Mouse (Mus musculus) forebrain, postnatal 0 days (tissue): Measurements from ENCODE around the gene Morn1. TPM values are rescaled to one million over a fixed set of nuclear protein-coding genes. Genes with fewer than 3 reads are reported as not detected.

Source experiments
- ATAC-seq: fragments of 200-750 bp; cut with Nextera tagmentation; 2 replicates; pipeline ENCODE4 v1.8.0; 2017; ENCODE audit warnings: mild to moderate bottlenecking, moderate library complexity
- DNase-seq: peaks from one replicate; pipeline ENCODE4 v3.0.0-alpha.2; 2015
- H3K27ac ChIP-seq: fragments of 300-500 bp; sonication (generic); 2 replicates; pipeline ENCODE4 v1.5.1; 2014; ENCODE audit warnings: low read depth, mild to moderate bottlenecking, antibody characterized with exemption, low read length, moderate library complexity, mixed read lengths
- H3K27me3 ChIP-seq: fragments of 300-500 bp; sonication (generic); 2 replicates; pipeline ENCODE4 v1.6.1; 2014; ENCODE audit warnings: mild to moderate bottlenecking, low read length, mixed read lengths; ENCODE audit not compliant: insufficient read depth
- H3K36me3 ChIP-seq: fragments of 300-500 bp; sonication (generic); 2 replicates; pipeline ENCODE4 v1.6.1; 2014; ENCODE audit warnings: mild to moderate bottlenecking, moderate library complexity; ENCODE audit not compliant: insufficient read depth
- H3K4me1 ChIP-seq: fragments of 300-500 bp; sonication (generic); 2 replicates; pipeline ENCODE4 v1.6.1; 2014; ENCODE audit warnings: antibody characterized with exemption; ENCODE audit not compliant: insufficient read depth
- H3K4me2 ChIP-seq: fragments of 300-500 bp; sonication (generic); 2 replicates; pipeline ENCODE4 v1.6.1; 2014; ENCODE audit warnings: low read depth, mild to moderate bottlenecking, moderate library complexity
- H3K4me3 ChIP-seq: fragments of 300-500 bp; sonication (generic); 2 replicates; pipeline ENCODE4 v1.5.1; 2014; ENCODE audit warnings: low read depth, low read length, mixed read lengths
- H3K9ac ChIP-seq: fragments of 300-500 bp; sonication (generic); 2 replicates; pipeline ENCODE4 v1.6.1; 2014; ENCODE audit warnings: mild to moderate bottlenecking
- H3K9me3 ChIP-seq: fragments of 300-500 bp; sonication (generic); 2 replicates; pipeline ENCODE4 v1.6.1; 2016; ENCODE audit warnings: low read length
- CTCF ChIP-seq: sonication (generic); IDR thresholded peaks from 2 replicates; pipeline ENCODE4 v1.5.1; 2016; ENCODE audit warnings: antibody characterized with exemption, control low read depth, low read depth
- WGBS: fragments of 180-500 bp; shearing (Covaris S2); extraction: QIAGEN DNeasy Blood & Tissue Kit; methylation state at CpG from one replicate; pipeline ENCODE4 v1.1.7; 2014; 5-methylcytosine and 5-hydroxymethylcytosine counted together
- polyA plus RNA-seq: library from polyadenylated mRNA; unstranded; fragments of >200 nt; fragmentation: Nextera tagmentation; extraction: Ambion mirVana; gene quantifications from 2 replicates; pipeline ENCODE4 v1.2.1, GENCODE M21; 2015
- total RNA-seq: library from RNA; depleted of rRNA; stranded (reverse); fragments of >200 nt; gene quantifications from 2 replicates; pipeline ENCODE4 v1.2.3, GENCODE M21; 2014

The Morn1 gene
- total and polyA plus RNA-seq, 2 experiments from 2014 or later = 7.4 to 9.7 TPM

GRCm38 (mm10) chr4:155178981-155179512, 92.7 kb downstream of the Morn1 start:
- peak; percentile 36 for ATAC-seq

GRCm38 (mm10) chr4:155183201-155183600, 96.8 kb downstream of the Morn1 start:
- H3K9ac ChIP-seq = no peak overlapping the region
- ATAC-seq (no peak), DNase-seq (no peak)
- H3K36me3 ChIP-seq = no peaks in the 10 kb centered on the region
- H3K4me1 ChIP-seq = peaks cover 12% of the 10 kb centered on the region; the same call in 1 of the 2 replicates
- 91% methylated on average over 7 of the region's 7 CpGs for WGBS
- H3K9me3 ChIP-seq = no peaks in the 10 kb centered on the region
- no peak overlapping the region for H3K4me3 ChIP-seq
- H3K4me2 ChIP-seq = no peak overlapping the region
- no peak for TF ChIP-seq CTCF
- no peaks in the 10 kb centered on the region for H3K27me3 ChIP-seq
- H3K27ac ChIP-seq = no peak overlapping the region

More at GRCm38 (mm10) chr4:155178981-155179512, 92.7 kb downstream of the Morn1 start:
- Histone ChIP-seq H3K27me3 (no peaks in the 10 kb centered on the region), H3K27ac (peak overlapping the region; percentile 75), H3K9ac (no peak overlapping the region; the same call in 1 of the 2 replicates), H3K4me1 (peaks cover 30% of the 10 kb centered on the region), H3K9me3 (no peaks in the 10 kb centered on the region), H3K36me3 (no peaks in the 10 kb centered on the region), H3K4me3 (no peak overlapping the region), H3K4me2 (no peak overlapping the region)
- DNase-seq = no peak
- 34% methylated on average over 3 of the region's 3 CpGs for WGBS
- TF ChIP-seq CTCF = no peak

GRCm38 (mm10) chr4:155184248-155185070, 98.1 kb downstream of the Morn1 start:
- Histone ChIP-seq H3K4me1 (no peaks in the 10 kb centered on the region), H3K27ac (no peak overlapping the region), H3K27me3 (no peaks in the 10 kb centered on the region), H3K4me2 (no peak overlapping the region), H3K9ac (no peak overlapping the region), H3K4me3 (no peak overlapping the region), H3K36me3 (no peaks in the 10 kb centered on the region), H3K9me3 (no peaks in the 10 kb centered on the region)
- no peak for DNase-seq
- ATAC-seq = no peak
- TF ChIP-seq CTCF = no peak
- 79% methylated on average over 18 of the region's 18 CpGs for WGBS

- Histone ChIP-seq H3K36me3 (no peaks in the 10 kb centered on the region), H3K4me1 (peaks cover 3% of the 10 kb centered on the region; the same call in 1 of the 2 replicates), H3K27ac (no peak overlapping the region), H3K4me3 (no peak overlapping the region), H3K27me3 (no peaks in the 10 kb centered on the region), H3K9me3 (no peaks in the 10 kb centered on the region), H3K9ac (no peak overlapping the region), H3K4me2 (no peak overlapping the region)
- DNase-seq (no peak), ATAC-seq (no peak)
- 89% methylated on average over 9 of the region's 9 CpGs for WGBS
- TF ChIP-seq CTCF = no peak
Observed at GRCm38 (mm10) chr4:155185845-155186244, 99.5 kb downstream of the Morn1 start.

GRCm38 (mm10) chr4:155187192-155187674, 100.9 kb downstream of the Morn1 start:
- Histone ChIP-seq H3K4me3 (no peak overlapping the region), H3K4me1 (peaks cover 3% of the 10 kb centered on the region; the same call in 1 of the 2 replicates), H3K9me3 (no peaks in the 10 kb centered on the region), H3K27me3 (no peaks in the 10 kb centered on the region), H3K36me3 (no peaks in the 10 kb centered on the region), H3K9ac (no peak overlapping the region), H3K4me2 (no peak overlapping the region), H3K27ac (no peak overlapping the region)
- no peak for ATAC-seq
- no peak for DNase-seq
- TF ChIP-seq CTCF = no peak
- 61% methylated on average over 3 of the region's 3 CpGs for WGBS

GRCm38 (mm10) chr4:155188341-155188740, 102.0 kb downstream of the Morn1 start:
- Histone ChIP-seq H3K4me1 (peaks cover 10% of the 10 kb centered on the region; the same call in 1 of the 2 replicates), H3K9me3 (no peaks in the 10 kb centered on the region), H3K4me2 (no peak overlapping the region), H3K27ac (no peak overlapping the region), H3K4me3 (no peak overlapping the region), H3K9ac (no peak overlapping the region), H3K27me3 (no peaks in the 10 kb centered on the region), H3K36me3 (no peaks in the 10 kb centered on the region)
- DNase-seq = no peak
- ATAC-seq = no peak
- TF ChIP-seq CTCF = no peak
- whole genome bisulfite sequencing = 6% methylated on average over 8 of the region's 8 CpGs

GRCm38 (mm10) chr4:155188803-155189202, 102.4 kb downstream of the Morn1 start:
- DNase-seq (no peak), ATAC-seq (no peak)
- Histone ChIP-seq H3K4me1 (peaks cover 11% of the 10 kb centered on the region; the same call in 1 of the 2 replicates), H3K4me2 (no peak overlapping the region), H3K9me3 (no peaks in the 10 kb centered on the region), H3K27me3 (no peaks in the 10 kb centered on the region), H3K4me3 (no peak overlapping the region), H3K27ac (no peak overlapping the region), H3K36me3 (no peaks in the 10 kb centered on the region), H3K9ac (no peak overlapping the region)
- no peak for TF ChIP-seq CTCF
